Comparison of ENCODE assay signal across 9 mouse cellular contexts in the genomic region with DNA sequence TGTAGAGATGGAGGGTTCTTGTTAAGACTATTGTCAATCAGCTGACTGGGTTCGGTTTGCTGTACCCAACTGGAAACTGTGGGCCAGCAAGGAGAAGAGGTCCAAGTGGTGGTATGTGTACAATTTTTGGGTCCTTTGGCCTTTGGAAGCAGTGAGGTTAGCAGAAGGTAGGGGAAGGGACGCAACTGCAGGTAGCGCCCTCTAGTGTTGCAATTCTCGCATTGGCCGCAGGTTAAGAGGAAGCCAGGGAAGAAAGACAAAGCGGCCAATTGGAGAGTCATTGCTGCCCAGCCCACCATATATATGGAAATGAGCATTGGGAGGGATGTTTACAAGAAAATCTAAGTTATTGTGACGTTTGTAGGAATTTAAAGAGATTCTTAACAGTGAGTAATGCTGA. TPM values are rescaled to one million over a fixed set of nuclear protein-coding genes. Genes with fewer than 3 reads are reported as not detected.
A peak's percentile ranks its signal among the peaks of the same experiment; 100 is the strongest.
DNase-seq lines count a peak whose midpoint lies in the region; ATAC-seq and TF ChIP-seq lines count a peak whose summit lies in the region.
"Had no signal": no experiment of that assay in that cellular context is flagged by ENCODE, and none has a peak within 500 bp of the region (broad histone marks: within the 10 kb centered on the region; RNA-seq: fewer than 3 reads in every experiment).

No protein-coding gene starts in this region.

- no peak for TF ChIP-seq POLR2A in cortical plate, adult 2 months (IDR thresholded peaks at IDR 0.05; ENCODE audit: extremely low read depth, insufficient read depth, low read length)

- 11% methylated on average over 7 of the region's 7 CpGs for WGBS in midbrain, embryonic 11.5 days
- WGBS in midbrain, embryonic 15.5 days, result 10% methylated on average over 7 of the region's 7 CpGs
- WGBS in lung, postnatal 0 days, result 19% methylated on average over 7 of the region's 7 CpGs

- TF ChIP-seq EP300 in lung, postnatal 0 days (IDR thresholded peaks at IDR 0.05), result no peak

- no peaks in the 10 kb centered on the region for H3K4me1 ChIP-seq in midbrain, embryonic 11.5 days (ENCODE audit: control insufficient read depth, insufficient read depth, low read length)
- H3K4me1 ChIP-seq in midbrain, embryonic 15.5 days, result no peaks in the 10 kb centered on the region
- peaks cover 1% of the 10 kb centered on the region; the same call in 1 of the 2 replicates for H3K4me1 ChIP-seq in cortical plate, adult 2 months (ENCODE audit: control insufficient read depth, insufficient read depth, low read length)
- H3K4me1 ChIP-seq in lung, postnatal 0 days (ENCODE audit: insufficient read depth, low read depth, low read length), result no peaks in the 10 kb centered on the region
- H3K4me1 ChIP-seq: midbrain, embryonic 12.5 days had no signal

- no peaks in the 10 kb centered on the region for H3K9me3 ChIP-seq in midbrain, embryonic 11.5 days (ENCODE audit: control insufficient read depth, low read length)
- no peaks in the 10 kb centered on the region for H3K9me3 ChIP-seq in midbrain, embryonic 15.5 days
- H3K9me3 ChIP-seq in lung, postnatal 0 days (ENCODE audit: low read length), result no peaks in the 10 kb centered on the region
- H3K9me3 ChIP-seq: midbrain, embryonic 12.5 days had no signal

- no peaks in the 10 kb centered on the region for H3K27me3 ChIP-seq in midbrain, embryonic 11.5 days (ENCODE audit: control insufficient read depth, insufficient read depth, low read length)
- H3K27me3 ChIP-seq in midbrain, embryonic 15.5 days (replicated peaks), result no peaks in the 10 kb centered on the region
- no peaks in the 10 kb centered on the region for H3K27me3 ChIP-seq in lung, postnatal 0 days (replicated peaks; ENCODE audit: insufficient read depth, low read length)
- H3K27me3 ChIP-seq: midbrain, embryonic 12.5 days had no signal

- no peak overlapping the region for H3K4me3 ChIP-seq in midbrain, embryonic 11.5 days (ENCODE audit: low read depth, low read length)
- no peak overlapping the region for H3K4me3 ChIP-seq in midbrain, embryonic 15.5 days
- no peak overlapping the region for H3K4me3 ChIP-seq in cortical plate, adult 2 months (ENCODE audit: insufficient read depth, low read length)
- no peak overlapping the region for H3K4me3 ChIP-seq in lung, postnatal 0 days (ENCODE audit: low read depth, low read length)
- H3K4me3 ChIP-seq: midbrain, embryonic 12.5 days had no signal

- H3K36me3 ChIP-seq in midbrain, embryonic 11.5 days (ENCODE audit: control insufficient read depth, insufficient read depth, low read length), result no peaks in the 10 kb centered on the region
- no peaks in the 10 kb centered on the region for H3K36me3 ChIP-seq in midbrain, embryonic 15.5 days (replicated peaks)
- no peaks in the 10 kb centered on the region for H3K36me3 ChIP-seq in lung, postnatal 0 days (ENCODE audit: insufficient read depth, low read length)
- H3K36me3 ChIP-seq: midbrain, embryonic 12.5 days had no signal

- no peak overlapping the region for H3K9ac ChIP-seq in midbrain, embryonic 11.5 days (ENCODE audit: low read length)
- H3K9ac ChIP-seq in midbrain, embryonic 15.5 days, result no peak overlapping the region
- no peak overlapping the region for H3K9ac ChIP-seq in lung, postnatal 0 days (replicated peaks; ENCODE audit: low read depth)
- H3K9ac ChIP-seq: midbrain, embryonic 12.5 days had no signal

- H3K27ac ChIP-seq in midbrain, embryonic 11.5 days (ENCODE audit: low read depth, low read length), result no peak overlapping the region
- H3K27ac ChIP-seq in midbrain, embryonic 15.5 days, result no peak overlapping the region
- no peak overlapping the region for H3K27ac ChIP-seq in cortical plate, adult 2 months (ENCODE audit: insufficient read depth, low read length)
- no peak overlapping the region for H3K27ac ChIP-seq in lung, postnatal 0 days (ENCODE audit: low read length)
- H3K27ac ChIP-seq: midbrain, embryonic 12.5 days had no signal

- peak; percentile 68 for DNase-seq in CD4-positive, CD25-positive, alpha-beta regulatory T cell, adult 2 months (ENCODE audit: low read depth, low spot score)
- DNase-seq in midbrain, embryonic 11.5 days (ENCODE audit: low spot score, missing footprints), result peak; percentile 92
- DNase-seq in heart, postnatal 4 days, result peak; percentile 67
- peak; percentile 62 for DNase-seq in lung, postnatal 0 days (ENCODE audit: low spot score)
- peak; percentile 45 to 71 for DNase-seq in spleen, postnatal 10 days (ENCODE audit: low spot score in 2 of 2)

- peak; percentile 77 for TF ChIP-seq CTCF in cortical plate, adult 2 months (IDR thresholded peaks at IDR 0.05; ENCODE audit: extremely low read depth, insufficient read depth, low read length)
- TF ChIP-seq CTCF in lung, postnatal 0 days (IDR thresholded peaks at IDR 0.05), result peak; percentile 84

- H3K4me2 ChIP-seq in midbrain, embryonic 11.5 days, result no peak overlapping the region
- no peak overlapping the region for H3K4me2 ChIP-seq in midbrain, embryonic 15.5 days
- no peak overlapping the region for H3K4me2 ChIP-seq in lung, postnatal 0 days (replicated peaks; ENCODE audit: low read depth, low read length)
- H3K4me2 ChIP-seq: midbrain, embryonic 12.5 days had no signal

- ATAC-seq in CD4-positive, CD25-positive, alpha-beta regulatory T cell, adult 4 months, result no peak
- ATAC-seq in midbrain, embryonic 11.5 days (ENCODE audit: low FRiP score), result 0 out of 2 replicates have a peak, but pooled peaks have one; percentile 30
- no peak for ATAC-seq in midbrain, embryonic 15.5 days (replicated peaks)
- ATAC-seq in lung, postnatal 0 days, result peak; percentile 47

RNA-seq across cellular contexts. Expression of a gene that starts 23.2 kb away (rescaled TPM):
- polyA plus RNA-seq in CD4-positive, CD25-positive, alpha-beta regulatory T cell, adult 4 months (2017; shearing (Covaris generic)), result 100 to 1,000 TPM in 1 of 2 experiments, 10 to 100 TPM in 1; 87.1 to 102 TPM
- polyA plus RNA-seq in midbrain, embryonic 11.5 days (2014; fragmentation: Nextera tagmentation; extraction: Ambion mirVana), result 99.7 and 104 TPM in 2 replicates
- 56.2 and 61.4 TPM in 2 replicates for polyA plus RNA-seq in midbrain, embryonic 15.5 days (2015; fragmentation: Nextera tagmentation; extraction: Ambion mirVana)
- polyA plus RNA-seq in cortical plate, adult 2 months (2012; rRNA removed), result 49.9 and 50.7 TPM in 2 replicates
- total RNA-seq in heart, postnatal 4 days (2021), result 10 to 100 TPM; 33.7 to 35.6 TPM
- 56.9 and 62.6 TPM in 2 replicates for polyA plus RNA-seq in lung, postnatal 0 days (2015; fragmentation: Nextera tagmentation; extraction: Ambion mirVana)

RNA-seq across cellular contexts. Expression of a gene that starts 38.5 kb away (rescaled TPM):
- polyA plus RNA-seq in CD4-positive, CD25-positive, alpha-beta regulatory T cell, adult 4 months (2017; shearing (Covaris generic)), result 100 to 1,000 TPM; 129 to 131 TPM
- 198 and 200 TPM in 2 replicates for polyA plus RNA-seq in midbrain, embryonic 11.5 days (2014; fragmentation: Nextera tagmentation; extraction: Ambion mirVana)
- polyA plus RNA-seq in midbrain, embryonic 15.5 days (2015; fragmentation: Nextera tagmentation; extraction: Ambion mirVana), result 107 and 110 TPM in 2 replicates
- 67.3 and 69.6 TPM in 2 replicates for polyA plus RNA-seq in cortical plate, adult 2 months (2012; rRNA removed)
- 100 to 1,000 TPM; 181 to 184 TPM for total RNA-seq in heart, postnatal 4 days (2021)
- 207 and 219 TPM in 2 replicates for polyA plus RNA-seq in lung, postnatal 0 days (2015; fragmentation: Nextera tagmentation; extraction: Ambion mirVana)

Comparison
In these comparisons a context has a peak if more than half of its experiments do, and no peak if none do; other contexts are left out.
1. ATAC-seq: peak in midbrain, embryonic 11.5 days (single experiment) and lung, postnatal 0 days (single experiment); none in CD4-positive, CD25-positive, alpha-beta regulatory T cell, adult 4 months (single experiment) and midbrain, embryonic 15.5 days (single experiment).
2. Peak in every context shown above with its lines, with median percentiles within 50 percentile points of each other: DNase-seq.